Mouse (Mus musculus) heart, adult 2 months (tissue): ENCODE results near the gene F2rl2.

Experiments
- CTCF ChIP-seq: fragments of 200-600 bp; IDR thresholded peaks from 2 replicates; pipeline ENCODE4 v1.8.1; 2022; ENCODE audit warnings: antibody characterized with exemption, mild to moderate bottlenecking, moderate library complexity
- EP300 ChIP-seq: fragments of 200-500 bp; IDR thresholded peaks from 2 replicates; pipeline ENCODE4 v1.6.1; 2011; ENCODE audit warnings: low read depth, low read length, control low read depth; ENCODE audit not compliant: insufficient read depth
- POLR2A ChIP-seq: fragments of 200-500 bp; IDR thresholded peaks from 2 replicates; pipeline ENCODE4 v1.6.1; 2011; ENCODE audit warnings: mild to moderate bottlenecking, low read depth, low read length, control low read depth; ENCODE audit not compliant: insufficient read depth

GRCm38 (mm10) chr13:95684656-95685244 lies 11.9 kb upstream of the F2rl2 start:
- no peak for TF ChIP-seq CTCF
- TF ChIP-seq EP300, result no peak
- TF ChIP-seq POLR2A, result no peak
